Mouse (Mus musculus): ENCODE data around the gene AC161166.1.

Gene AC161166.1

DNA sequence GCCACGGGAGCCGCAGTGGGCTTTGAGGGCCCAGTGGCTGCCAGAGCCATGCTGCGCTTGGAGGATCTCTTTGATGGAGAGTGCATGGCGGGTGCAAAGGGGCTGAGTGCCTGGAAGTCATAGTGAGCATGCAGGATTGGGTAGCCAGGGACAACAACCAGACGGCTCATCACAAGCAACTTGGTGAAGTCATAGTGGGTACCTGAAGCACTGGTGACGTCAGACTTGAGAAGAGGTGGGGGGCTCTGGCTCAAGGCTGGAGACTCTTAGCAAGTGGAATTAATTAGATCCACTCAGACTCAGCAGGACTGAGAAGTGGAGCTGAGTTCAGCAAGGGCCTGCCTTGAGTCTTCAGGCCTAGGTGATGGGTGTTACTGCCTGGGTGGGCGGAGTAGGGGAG is at the start of gene AC161166.1:
TSS of gene AC161166.1 (minus strand) at position 101 of the 400 bp plus-strand sequence.
- DNase-seq (ENCODE audit: low spot score in 2 of 2): no peak

DNA sequence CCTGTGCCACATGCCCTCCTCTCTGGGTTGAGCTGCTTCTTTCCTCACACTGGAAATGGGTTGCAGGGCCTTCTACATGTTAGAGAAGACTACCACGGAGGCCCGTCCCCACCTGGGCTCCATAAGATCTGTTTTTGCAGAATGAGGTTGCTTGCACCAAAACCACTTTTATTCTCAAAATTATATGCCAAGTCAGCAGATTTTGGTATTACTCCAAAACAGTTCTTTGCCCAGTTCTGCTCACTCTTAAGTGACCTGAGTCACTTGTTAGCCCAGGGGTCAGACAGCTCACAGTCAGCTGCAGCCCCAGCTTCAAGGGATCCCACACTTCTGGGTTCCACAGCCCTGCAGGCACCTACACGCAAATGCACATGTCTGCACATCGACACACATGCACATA is 49.2 kb upstream of the AC161166.1 start:
- no peak for DNase-seq (ENCODE audit: low spot score in 2 of 2)

DNA sequence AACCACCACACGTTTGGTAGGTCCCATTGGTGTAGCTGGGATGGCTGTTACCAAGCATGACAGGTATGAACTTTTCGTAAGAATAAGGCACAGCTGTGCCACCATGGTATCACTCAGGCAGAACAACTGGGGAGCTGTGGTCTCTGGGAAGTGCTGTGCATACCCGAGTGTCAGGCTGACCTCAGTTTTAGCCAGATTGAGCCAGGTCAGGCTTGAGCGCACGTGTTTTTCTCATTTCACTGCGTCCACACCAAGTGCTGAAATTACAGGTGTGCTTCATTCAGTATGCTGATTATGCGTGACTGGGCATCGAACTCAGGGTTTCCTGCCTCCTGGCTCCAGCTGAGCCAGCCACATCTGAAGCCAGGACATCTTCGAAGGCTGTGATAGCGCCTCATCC is 43.5 kb upstream of the AC161166.1 start:
- DNase-seq (ENCODE audit: low spot score in 2 of 2): no peak

DNA sequence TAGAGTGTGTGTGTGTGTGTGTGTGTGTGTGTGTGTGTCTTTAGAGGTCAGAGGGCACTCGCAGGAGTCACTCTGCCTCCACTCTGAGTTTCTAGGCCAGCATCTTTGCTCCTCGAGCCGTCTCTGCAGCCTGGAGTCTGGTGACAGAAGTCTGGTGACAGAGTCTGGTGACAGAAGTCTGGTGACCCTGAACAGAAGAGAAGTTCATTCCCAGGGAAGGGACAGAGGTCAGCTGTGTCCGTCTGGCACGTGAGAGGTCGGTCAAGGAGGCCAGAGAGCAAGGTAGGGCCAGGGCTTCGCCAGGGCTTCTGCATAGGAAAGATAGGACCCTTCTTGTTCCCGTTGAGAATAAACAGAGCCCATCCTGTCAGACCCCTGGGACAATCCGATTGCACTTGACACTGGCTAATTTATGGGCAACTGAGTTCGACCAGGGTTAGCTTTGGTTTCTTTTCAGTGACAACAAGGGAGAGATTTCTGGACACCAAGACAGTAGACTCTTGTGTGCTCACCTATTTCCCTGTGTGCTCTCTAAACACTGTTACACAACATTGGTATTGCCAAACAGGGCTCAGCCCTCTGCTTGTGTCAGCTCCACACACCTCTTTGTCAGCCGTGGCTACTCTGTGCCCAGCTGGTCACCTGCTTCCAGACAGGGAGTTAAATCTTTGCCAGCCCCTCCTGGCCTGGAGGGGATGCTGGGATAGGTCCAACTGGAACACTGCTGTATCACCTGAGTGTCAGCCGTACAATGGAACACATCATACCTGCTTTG is 39.9 kb upstream of the AC161166.1 start:
- DNase-seq (ENCODE audit: low spot score in 2 of 2): no peak

DNA sequence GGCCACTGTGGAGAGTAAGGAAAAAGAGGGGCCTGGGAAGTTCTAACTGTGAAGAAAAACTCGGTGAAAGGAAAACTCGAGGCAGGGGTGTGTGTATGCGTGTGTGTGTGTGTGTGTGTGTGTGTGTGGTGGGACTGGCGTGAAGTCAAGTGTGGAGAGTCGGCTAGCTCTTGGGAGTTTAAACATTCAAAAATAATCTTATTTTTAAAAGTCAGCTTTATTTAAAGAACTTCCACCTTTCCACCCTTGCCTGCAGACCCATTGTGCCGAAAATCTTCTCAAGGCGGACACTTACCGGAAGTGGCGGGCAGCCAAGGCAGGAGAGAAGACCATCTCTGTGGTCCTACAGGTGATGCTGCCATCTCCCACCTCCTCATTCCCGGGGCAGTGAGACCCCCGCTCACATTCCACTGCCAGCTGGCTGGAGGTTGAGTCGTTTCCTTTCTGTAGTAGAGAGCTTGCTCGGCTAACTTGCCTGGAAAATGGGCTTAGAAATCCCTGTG is 35.3 kb upstream of the AC161166.1 start:
- DNase-seq (ENCODE audit: low spot score in 2 of 2): no peak

DNA sequence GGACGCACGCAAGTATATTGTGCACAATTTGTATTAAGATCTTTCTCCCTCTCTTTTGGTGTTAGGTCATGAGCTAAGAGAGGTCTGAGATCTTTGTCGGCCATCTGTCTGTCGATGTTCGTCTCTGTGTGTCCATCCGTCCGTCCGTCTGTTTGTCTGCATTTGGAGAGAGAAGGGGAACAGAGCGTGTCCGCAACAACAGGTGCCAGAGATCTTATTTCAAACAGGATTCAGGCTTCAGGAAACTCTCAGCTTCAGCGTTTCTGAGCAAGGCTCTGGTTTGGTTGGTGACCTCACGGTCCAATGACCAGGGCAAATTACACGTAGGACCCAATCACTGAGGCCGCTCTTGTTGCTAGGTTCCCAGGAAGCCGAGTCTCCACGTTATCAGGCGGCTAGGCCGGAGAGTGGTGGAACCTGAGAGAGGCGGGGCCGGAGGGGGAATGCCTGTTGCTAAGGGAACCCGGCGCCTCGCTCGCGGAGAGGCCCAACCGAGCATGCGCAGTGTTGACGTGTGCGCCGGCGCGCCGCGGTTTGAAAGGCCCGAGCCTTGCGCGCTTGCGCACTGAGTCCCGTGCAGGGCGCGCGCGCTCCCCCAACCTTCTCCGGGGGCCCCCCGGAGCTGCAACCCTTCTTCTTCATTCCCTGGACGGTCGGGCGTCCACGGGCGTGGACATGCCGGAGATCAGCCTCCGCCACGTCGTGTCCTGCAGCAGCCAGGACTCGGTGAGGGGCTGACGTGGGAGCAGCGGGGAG is 34.6 kb upstream of the AC161166.1 start:
- DNase-seq (ENCODE audit: low spot score in 2 of 2): peak; percentile 98 to 99

DNA sequence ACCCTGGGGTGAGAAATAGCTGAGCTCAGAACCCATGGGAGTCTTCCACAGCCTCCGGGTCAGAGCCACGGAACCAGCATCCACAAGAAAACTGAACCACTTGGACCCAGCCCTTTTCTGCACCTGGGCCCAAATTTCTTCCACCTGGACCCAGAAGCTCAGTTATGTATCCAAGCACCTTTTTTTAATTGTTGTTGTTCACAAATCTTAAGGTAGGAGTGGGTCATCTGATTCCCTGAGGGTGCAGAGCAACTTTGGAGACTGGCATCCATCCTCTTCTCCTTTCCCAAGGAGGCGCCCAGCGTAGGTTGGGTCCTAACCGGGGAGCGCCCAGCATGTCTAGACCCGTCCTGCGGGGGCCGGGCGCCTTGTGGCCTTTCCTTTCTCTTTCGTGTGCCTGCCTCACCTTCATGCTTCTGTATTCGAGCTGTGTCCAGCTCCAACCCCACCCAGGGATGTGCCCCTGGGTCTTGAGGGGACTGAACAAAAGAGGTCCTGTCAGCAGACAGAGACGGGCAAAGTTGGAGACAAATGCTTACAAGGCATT is 33.9 kb upstream of the AC161166.1 start, which contains the start of the genes Pinlyp and Xrcc1:
TSS of gene Pinlyp (minus strand) at position 51 of the 547 bp plus-strand sequence.
TSS of gene Xrcc1 (plus strand) at position 222 of the 547 bp plus-strand sequence.
- DNase-seq (ENCODE audit: low spot score in 2 of 2): peak in 1 of 2 experiments; percentile 14

DNA sequence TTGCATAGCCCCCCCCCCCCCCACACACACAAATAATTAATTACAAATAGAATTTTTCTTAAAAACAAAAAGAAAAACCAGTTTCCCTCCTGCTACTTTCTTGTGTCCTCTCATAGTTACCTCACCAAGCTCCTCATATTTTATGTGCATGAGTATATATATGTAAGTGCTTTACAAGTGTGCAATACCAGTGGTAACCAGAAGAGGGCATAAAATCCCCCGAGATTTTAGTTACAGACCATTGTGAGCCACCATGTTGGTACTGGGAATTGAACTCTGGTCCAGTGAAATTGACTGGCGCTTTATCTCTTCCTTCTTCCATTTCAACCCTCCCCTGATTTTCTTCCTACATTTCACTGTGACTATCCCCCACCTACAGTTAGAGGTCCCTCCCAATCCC is 32.3 kb upstream of the AC161166.1 start:
- DNase-seq (ENCODE audit: low spot score in 2 of 2): no peak

DNA sequence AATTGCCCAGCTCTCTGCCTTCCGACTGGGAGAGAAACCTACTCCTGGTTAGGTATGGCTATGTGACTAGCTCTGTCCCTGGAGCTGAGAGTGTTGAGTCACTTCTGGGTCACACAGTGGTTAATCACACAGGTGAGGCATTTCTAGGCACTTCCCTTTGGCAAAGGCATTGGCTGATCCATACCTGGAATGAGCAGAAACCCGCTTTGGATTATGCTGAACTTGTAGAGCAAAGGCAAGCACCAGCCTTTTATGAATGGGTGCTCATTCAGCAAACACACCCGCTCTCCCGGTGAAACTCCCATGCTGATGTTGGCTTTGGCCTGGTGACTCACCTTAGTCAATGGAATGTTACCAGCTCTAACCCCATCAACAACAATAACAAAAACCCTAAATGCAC is 27.4 kb upstream of the AC161166.1 start:
- no peak for DNase-seq (ENCODE audit: low spot score in 2 of 2)

DNA sequence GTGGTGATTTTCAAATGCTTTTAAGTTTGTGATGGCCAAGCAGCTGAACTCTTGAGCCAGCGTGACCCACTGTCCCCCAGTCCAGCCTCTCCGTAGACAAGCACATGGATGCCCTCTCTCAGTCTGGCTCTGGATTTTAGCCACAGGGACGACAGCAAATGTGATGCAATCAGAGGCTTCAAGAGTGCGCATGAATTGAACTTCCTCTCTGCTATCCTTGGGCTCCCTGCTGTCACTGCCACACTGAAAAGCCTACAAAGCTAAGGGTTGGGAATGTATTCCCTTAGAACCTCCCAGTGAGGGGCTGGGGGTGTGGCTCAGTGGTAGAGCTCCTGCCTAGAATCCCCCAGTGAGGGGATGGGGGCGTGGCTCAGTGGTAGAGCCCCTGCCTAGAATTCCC is 26.4 kb upstream of the AC161166.1 start:
- DNase-seq (ENCODE audit: low spot score in 2 of 2): no peak

DNA sequence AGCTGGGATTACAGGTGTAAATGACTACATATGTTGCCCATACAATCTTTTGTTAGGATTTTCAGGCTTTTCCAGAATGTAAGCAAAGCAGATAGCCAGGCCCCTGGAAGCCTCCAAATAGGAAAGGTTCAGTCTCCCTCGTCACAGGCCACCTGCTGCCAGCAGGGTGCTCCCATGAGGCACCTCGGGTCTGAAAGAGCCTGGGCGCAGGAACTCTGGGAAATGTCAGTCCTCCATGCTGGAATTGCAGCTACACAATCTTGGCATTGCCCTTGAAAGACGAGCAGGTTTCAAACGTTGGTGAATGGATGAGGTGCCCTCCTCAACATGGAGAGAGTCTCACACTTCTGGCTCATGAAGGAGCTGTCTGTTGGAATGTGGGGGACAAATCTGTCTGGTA is 25.9 kb upstream of the AC161166.1 start:
- no peak for DNase-seq (ENCODE audit: low spot score in 2 of 2)

DNA sequence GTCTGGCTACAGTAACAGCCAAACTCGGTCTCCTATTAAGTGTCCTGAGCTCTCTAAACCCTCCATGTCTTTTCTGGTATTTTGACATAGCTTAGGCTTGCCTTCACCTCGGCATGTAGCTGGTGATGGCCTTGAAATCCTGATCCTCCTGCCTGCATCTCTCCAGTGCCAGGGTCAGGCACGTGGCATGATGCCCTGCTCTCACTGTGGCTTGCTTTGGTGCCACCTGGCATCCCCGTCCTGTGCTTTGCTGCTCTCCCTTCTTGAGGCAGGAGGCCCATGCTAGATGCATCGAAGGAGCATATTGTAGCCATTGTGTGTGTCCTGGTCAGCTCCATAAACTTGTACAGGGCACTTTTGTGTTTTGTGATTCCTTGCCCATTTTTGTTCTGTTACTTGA is 25.3 kb upstream of the AC161166.1 start:
- no peak for DNase-seq (ENCODE audit: low spot score in 2 of 2)

DNA sequence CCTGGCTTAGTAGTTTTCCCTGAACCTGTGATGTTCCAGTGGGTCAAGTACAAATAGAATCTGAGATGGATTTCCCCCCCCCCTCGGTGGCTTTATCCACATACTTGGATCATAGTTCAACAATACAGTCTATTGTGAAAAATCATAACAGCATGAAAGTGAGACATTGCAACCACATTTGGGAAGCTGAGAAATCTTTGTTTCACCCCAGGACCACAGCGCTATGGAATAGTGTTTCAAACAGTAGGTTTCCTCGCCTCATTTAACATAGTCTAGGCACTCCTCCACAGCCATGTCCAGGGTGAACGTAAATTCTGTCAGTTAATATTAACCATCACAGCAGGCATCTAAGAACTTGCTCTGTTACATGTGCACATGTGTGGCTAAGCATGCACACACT is 24.8 kb upstream of the AC161166.1 start:
- no peak for DNase-seq (ENCODE audit: low spot score in 2 of 2)

DNA sequence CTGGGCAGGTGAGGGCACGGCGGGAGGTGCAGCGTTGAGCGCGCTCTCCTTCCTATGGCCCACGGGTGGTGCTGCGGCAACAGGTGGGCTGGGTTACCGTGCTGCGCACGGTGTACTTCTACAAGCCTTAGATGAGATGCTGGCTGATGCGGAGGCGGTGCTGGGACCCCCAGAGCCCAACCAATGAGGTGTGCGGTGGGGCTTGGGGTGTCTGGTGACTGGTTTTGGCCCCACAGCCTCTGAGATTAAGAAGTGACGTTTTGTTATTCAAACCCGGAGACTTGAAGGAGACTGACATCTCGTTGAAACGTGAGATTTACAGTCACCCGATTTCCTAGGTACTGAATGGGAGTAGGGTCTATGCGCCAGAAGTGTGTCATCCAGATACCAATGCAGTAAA is 22.0 kb upstream of the AC161166.1 start:
- no peak for DNase-seq (ENCODE audit: low spot score in 2 of 2)

DNA sequence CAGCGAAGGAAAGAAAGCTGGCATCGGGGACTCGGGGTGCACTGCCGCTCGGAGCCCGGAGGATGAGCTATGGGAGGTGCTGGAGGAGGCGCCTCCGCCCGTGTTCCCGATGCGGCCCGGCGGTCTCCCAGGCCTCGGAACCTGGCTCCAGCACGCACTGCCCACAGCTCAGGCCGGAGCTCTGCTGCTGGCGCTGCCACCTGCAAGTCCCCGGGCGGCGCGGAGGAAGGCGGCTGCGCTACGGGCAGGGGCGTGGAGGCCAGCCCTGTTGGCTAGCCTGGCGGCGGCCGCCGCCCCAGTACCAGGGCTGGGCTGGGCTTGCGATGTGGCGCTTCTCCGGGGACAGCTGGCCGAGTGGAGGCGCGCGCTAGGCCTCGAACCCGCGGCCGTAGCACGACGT is 21.6 kb upstream of the AC161166.1 start:
- no peak for DNase-seq (ENCODE audit: low spot score in 2 of 2)

DNA sequence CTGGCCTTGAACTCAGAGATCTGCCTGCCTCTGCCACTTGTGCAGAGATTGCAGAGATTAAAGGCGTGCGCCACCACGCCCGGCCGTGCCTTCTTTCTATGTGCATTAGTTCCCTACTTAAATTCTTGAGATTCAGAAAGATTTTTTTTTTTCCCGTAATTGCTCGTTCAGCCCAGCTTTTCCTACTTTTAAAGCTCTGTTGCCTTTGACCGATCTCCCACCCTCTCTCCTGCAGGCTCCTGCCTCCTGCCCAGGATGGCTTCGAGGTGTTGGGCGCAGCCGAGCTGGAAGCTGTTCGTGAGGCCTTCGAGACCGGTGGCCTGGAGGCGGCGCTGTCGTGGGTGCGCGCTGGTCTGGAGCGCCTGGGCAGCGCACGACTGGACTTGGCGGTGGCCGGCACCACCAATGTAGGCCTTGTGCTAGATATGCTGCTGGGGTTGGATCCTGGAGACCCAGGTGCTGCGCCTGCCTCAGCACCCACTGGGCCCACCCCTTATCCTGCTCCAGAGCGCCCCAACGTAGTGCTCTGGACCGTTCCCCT is 20.8 kb upstream of the AC161166.1 start:
- no peak for DNase-seq (ENCODE audit: low spot score in 2 of 2)

DNA sequence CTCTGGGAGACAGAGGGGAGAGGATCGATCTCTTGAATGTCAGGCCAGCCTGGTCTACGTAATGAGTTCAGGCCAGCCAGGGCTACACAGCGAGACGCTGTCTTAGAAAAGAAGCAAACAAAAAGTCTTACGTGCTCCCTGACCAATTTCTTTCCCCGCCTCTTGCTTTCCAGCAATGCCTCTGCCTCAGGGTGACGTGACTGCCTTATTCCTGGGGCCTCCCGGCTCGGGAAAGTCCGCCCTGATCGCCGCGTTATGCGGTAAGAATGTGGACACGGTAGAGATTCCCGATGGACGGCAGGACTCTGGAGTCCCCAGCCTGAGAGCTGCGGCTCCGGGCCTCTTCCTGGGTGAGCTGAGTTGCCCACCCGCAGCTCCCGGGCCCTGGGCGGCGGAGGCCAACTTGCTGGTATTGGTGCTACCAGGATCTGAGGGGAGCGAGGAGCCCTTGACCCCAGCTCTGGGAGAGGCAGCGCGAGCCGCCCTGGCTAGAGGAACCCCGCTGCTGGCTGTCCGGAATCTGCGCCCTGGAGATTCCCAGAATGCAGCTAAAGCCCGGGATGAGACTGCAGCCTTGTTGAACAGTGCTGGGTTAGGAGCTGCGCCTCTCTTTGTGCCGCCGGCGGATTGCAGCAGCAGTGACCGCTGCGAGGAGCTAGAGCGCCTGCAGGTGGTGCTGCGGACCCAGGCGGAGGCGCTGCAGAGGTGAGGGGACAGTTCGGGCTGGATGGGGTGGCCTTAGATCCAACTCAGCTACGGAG is 19.1 kb upstream of the AC161166.1 start:
- DNase-seq (ENCODE audit: low spot score in 2 of 2): peak; percentile 60 to 79

DNA sequence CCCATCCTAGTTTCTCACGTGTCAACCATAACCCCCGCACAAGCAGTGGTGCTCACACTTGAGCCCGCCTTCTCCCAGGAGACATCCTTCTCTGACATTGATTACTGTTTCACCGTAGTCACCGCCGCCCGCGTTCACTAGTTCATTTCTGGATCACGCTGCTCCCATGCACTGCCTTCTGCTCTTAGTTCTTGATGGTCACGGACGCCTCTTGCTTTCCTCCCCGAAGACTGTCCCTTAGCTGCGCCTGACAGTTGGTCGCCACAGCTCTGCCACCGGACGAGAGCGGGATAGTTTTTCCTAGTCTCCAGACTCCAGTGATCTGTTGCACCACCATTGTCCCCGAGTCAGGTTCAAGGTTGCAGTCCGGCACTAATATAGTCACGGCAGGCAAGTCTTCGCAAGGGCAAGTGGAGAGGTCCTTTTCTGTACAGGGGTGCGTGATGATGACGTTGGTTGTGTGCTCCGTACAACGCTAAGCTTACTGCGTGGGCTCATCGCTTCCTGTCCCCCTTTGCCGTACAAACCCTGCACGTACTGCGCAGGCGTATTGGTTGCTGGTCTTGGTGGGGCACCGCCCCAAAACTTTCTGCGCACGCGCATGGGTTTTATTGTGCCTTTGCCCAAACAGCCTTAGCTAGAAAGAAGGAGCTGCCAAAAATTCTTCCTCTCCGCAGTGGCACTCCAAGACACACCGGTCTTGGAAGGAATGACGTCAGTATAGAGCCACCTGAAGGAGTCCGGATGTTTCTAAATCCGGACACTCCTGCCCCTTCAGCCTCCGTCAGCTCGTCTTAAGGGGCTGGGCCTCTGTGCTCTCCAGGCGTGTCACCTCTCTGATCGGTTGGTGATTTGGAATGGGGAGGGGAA is 18.0 kb upstream of the AC161166.1 start, which contains the start of gene Irgq:
TSS of gene Irgq (plus strand) at position 628 of the 870 bp plus-strand sequence.
- peak; percentile 95 to 96 for DNase-seq (ENCODE audit: low spot score in 2 of 2)

DNA sequence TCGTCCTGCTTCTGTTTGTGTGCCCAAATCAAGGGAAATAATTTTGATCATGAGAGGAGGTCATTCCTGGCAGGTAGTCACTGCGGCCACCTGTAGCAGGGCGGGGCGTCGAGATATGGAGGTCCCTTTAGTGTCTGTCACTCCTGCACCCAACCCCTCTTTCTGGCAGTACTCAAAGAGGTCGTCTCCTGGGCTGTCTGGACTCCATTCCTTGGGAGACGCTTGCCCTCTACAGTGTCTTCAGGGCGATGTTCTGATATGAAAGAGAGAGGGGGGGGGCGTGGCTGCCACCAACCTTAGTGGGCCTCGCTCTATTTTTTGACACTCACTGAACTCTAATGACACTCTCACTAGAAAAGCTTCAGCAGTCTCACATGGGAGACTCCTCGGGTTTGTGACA is 17.3 kb upstream of the AC161166.1 start:
- peak in 1 of 2 experiments; percentile 19 for DNase-seq (ENCODE audit: low spot score in 2 of 2)

DNA sequence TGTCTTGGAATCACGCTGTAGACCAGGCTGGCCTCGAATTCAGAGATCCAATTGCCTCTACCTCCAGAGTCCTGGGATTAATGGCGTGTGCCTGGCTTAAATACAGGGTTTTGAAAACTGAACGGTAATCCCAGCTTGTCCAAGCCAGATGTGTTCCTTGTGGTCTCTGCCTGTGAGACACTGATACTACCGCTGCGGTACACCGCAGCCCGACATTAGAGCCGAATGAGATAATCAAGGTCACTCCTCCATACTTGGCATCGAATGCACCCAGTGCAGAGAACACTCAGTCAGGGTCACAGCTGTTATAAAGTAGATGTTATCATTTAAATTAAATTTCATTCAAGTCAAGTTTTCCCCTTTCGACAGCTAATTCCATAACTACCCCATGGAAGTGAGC is 16.6 kb upstream of the AC161166.1 start:
- DNase-seq (ENCODE audit: low spot score in 2 of 2): no peak
